Mouse (Mus musculus) thymus, postnatal 25 days (tissue): ENCODE results near the gene Uqcr10.
"Not testable (repeated sequence)": the region's sequence is repeated elsewhere in the genome, so short reads cannot be mapped to it uniquely, and the experiment has no call there.

Source experiments
- DNase-seq: peaks from one replicate; pipeline ENCODE4 v3.0.0; 2022

Gene Uqcr10

DNA sequence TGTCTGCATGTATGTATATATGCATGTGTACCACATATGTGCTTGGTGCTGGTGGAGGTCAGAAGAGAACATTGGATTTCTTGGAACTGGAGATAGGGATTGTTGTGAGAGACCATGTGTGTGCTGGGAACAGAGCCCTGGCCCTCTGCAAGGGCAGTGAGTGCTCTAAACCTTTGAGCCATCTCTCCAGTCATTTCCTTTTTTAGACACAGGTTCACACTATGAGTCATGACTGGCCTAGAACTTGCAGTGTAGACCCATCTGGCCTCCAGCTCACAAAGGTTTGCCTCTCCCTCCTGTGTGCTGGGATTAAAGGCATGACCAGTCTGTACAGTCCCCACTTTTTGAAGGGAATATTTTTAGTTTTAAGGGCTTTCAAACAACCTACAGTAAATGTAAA is 8.7 kb upstream of the Uqcr10 start:
- DNase-seq: no peak

DNA sequence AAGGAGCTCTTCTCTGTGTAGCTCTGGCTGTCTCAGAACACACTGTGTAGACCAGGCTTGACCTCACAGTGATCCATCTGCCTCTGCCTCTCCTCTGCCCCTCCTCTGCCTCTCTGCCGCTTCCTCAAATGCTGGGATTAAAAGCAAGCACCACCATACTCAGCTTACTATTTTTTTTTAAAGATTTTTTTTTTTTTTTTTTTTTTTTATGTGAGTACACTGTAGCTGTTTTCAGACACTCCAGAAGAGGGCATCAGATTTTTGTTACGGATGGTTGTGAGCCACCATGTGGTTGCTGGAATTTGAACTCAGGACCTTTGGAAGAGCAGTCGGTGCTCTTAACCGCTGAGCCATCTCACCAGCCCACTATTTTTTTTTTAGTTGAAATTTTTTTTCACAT is 6.0 kb upstream of the Uqcr10 start:
- DNase-seq: not testable (repeated sequence)

DNA sequence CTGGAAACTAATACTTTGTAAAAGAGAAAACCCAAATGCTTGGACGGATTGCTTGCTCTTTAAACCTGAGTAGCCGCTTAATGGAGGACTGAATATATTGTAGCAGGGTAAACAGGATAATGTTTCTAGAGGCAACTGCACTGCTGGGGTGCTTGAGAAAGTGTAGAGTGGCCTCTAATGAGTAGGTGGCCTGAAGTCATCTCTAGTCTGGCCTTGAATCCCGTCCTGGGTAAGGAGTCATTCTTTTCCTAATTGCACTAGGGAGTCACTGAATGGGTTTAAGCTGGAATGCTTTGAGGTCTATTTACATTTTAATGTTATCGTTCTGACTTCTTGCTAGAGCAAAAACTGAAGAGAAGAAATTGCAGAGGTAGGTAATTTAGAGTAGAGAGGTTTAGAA is 1.0 kb upstream of the Uqcr10 start:
- no peak for DNase-seq

DNA sequence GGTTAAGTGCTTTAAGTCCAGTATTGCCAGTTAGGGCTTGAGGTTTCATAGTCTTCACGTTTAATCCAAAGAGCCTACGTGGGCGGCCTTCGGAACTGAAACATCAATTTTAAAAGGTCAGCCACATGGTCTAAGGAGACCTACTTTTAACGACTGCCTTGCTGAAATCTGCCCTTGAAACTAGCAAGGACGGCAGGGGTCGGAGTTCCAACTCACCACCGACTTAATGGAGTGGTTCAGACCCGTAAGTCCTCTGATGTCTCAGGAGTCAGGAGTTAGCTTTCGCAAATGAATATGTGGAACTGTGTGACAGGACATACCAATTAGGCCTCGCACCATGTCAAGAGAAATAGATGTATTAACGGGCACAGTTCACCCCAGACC is 462 bp downstream of the Uqcr10 start:
- DNase-seq: no peak

DNA sequence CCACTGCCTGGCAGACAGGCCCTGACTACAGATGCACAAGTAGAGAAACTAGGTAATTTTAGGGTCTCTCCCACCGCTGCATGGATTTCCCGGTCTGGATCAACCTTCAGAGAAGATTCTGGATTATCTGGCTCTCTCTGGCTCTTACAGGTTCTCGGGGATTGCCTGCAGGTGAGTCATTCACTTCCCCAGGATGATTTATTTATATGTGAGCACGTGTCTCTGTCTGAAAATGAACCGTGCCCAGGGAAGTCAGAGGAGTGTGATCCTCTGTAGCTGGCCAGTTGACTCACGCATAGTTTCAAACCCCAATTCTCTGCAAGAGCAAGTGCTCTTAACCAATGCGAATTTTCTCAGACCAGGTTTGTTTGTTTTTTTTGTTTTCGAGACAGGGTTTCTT is 3.4 kb downstream of the Uqcr10 start:
- DNase-seq: no peak

DNA sequence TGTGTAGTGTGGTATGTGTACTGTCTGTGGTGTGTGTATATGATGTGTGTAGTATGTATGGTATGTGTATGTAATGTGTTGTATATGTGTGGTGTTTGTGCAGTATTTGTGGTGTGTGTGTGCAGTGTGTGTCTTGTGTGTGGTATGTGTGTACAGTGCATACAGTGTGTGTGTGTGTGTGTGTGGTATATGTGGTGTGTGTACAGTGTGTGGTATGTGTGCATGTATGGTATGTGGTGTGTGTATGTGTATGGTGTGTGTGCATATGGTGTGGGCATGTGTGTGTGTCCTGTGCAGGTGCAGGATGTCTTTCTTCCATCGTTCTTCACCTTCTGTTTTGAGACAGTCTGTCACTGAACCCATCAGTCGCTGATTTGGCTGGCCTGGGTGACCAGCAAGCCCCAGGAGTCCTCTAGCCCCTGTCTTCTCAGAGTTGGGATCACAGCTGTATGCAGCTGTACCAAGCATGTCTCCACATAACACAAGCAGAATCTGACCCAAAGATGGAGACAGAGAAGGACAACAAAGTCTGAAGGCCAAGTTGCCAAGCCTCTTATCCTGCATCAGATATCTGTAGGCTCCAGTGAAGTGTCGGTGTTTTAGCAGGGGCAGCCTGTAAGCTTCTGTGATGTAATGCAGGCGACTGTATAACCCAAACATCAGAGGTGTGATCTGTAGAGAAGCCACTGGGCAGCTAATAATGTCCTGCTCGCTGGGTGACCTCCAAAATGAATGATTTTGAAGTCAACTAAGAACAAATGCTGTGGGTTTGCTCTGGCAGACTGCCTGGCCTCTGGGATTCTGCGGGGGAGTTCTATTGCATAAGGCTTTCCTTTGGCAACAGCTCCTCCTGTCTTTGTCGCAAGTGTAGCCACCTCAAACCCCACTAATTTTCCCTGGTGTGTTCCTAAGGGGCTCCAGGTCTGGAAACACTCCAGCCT is 6.8 kb downstream of the Uqcr10 start:
- DNase-seq: no peak

DNA sequence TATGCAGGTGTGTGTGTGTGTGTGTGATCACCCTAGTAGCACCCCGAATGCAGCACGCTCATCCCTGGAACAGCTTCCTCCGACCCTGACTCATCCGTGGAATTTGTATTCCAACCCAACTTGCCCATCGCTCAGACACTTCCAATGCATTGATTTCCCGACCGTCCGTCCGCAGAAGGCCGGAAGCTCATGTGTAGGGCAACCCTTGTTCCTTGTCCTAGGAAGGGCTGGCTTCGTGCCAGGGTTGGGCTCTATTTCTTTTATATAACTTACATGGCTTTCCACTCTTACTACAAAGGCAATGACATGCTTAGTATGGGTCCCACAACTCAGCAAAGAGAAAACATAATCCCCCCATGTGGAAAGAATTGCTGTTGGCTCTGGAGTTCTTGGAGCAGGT is 12.0 kb downstream of the Uqcr10 start:
- DNase-seq: no peak

DNA sequence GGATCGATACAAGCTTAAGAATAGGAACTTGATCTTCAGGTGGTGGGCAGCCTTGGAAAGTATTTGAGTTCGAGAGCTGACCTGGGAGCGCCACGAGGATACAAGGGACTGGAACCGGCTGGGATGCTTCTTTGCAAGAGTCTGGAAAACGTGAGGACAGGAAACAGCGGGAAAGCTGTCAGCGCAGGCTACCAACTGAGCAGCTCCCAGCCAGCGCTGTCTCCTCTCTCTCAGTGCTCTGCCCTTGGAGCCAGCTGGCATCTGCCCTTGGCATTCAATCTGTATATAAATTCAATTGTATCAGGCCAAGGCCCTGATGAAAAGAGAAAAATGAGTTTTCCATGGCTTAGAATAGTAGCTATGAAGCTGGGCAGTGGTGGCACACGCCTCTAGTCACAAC is 12.9 kb downstream of the Uqcr10 start:
- DNase-seq: no peak

DNA sequence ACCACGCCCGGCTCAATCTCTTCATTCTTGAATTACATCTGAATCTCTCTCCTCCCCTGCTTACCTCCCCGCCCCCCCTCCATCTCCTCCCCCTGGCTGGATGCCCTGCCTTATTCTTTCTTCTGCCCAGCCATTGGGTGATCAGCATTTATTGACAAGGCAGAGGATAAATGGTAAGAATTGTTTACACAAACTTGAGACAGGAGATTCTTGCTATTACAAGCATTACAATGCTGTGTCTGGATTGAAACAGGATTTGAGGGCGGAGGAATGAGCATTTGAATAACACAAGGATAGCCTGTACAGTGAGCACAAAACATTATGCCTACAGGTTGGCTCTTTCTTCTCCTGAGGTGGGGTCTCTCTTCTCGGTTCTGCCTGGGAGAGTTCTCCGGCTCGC is 13.8 kb downstream of the Uqcr10 start:
- DNase-seq: no peak

DNA sequence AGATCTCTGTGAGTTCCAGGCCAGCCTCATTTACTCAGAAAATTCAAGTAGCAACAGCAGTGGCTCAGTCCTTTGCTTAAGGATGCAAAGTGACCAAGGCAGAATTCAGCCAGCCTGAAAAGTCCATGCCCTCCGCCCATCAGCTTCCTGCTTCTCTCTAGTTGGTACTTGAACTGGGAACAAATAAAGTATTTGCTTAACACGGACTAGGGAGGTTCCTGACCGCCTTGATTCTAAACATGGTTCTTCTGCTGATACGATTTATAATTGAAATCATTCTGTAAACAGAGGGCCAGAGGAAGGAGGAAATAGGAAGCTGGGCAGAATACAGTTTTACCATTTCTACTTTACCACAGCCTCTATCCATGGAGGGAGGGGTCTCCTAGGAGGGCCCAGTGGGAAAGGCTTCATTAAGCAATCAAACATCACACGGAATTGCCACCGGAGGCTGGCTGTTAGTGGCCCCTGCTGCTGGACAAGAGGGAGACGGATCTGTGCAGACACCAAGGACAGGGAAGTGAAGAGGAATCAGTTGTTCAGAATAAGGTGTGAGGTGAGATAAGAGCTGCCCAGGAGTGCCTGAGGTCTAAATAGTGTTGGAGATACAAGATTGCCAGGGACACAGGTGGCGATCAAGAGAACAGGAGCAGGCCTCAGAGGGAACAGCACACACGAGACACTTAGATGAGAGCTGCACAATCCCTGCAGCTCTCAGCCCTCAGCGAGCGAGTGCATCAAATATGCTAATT is 15.3 kb downstream of the Uqcr10 start:
- DNase-seq: no peak

DNA sequence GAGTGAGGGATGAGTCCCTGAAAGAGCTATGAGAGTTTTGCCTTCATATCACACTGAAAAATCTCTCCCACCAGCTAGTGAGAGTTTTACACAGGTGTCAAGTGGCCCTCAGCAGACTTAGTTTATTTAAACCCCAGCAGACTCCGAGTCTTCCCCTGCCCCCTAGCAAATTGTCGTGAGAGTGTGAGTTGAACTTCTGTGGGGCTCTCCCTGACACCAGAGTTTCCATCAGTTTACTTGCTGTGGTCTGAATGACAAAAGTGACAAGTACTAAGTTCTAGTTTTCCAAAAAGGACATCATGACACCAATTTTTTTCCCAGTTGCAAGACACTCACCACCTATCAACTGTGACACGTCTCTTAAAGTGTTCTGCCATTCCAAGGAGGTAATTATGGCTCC is 16.3 kb downstream of the Uqcr10 start:
- DNase-seq: no peak

DNA sequence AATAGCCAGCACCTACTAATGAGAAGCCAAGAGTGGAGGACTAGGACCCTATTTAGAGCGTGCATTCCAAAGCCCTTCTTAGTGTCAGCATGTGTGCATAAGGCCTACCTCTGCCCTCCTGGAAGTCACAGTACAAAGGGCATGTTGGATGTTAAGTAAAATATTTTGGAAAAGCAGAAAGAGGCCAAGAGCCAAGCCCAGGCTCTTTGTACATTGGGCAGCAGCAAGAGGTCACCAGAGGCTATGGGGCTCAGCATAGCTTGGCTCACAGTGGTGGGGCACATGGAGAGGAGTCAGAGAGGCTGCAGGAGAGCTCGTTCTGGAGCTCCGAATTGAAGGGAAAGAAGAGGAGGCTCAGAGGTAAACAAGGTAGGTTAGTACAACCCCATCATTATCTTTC is 17.1 kb downstream of the Uqcr10 start:
- DNase-seq: no peak

DNA sequence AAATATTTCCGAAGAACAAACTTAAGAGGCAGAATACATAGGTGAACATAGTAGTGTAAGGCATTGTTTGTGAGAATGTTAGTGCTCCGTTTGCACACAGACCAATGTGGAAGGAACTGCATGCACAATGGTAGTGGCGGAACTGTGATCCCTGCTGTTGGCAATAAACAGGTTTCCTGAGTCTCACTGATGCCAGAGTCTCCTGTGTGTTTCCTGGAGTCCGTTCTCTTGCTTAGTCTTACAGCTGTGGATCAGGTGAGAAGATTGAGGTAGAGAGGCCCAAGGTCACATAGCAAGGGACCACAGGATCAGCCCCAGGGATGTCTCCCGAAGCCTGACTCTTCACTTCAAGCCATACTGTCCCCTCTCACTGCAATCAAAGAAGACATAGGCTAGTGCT is 18.6 kb downstream of the Uqcr10 start:
- no peak for DNase-seq

DNA sequence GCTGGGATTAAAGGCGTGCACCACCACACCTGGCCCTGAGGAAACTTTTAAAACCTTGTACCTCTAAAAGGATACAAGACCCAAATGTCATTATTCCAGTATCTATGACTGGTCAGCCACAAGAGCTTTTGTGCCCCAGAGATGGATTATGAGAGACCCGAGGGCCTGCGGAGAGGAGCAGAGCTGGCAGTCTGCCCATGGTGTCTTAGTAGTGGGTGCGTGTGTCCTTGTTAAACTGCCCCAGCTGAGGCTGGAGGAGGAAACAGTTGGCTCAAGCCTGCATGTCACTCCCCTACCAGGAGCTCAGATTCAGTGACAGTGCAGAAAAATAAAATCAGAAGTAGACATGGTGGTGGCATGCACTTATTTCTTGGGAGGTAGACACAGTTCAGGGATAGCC is 19.1 kb downstream of the Uqcr10 start:
- DNase-seq: no peak

DNA sequence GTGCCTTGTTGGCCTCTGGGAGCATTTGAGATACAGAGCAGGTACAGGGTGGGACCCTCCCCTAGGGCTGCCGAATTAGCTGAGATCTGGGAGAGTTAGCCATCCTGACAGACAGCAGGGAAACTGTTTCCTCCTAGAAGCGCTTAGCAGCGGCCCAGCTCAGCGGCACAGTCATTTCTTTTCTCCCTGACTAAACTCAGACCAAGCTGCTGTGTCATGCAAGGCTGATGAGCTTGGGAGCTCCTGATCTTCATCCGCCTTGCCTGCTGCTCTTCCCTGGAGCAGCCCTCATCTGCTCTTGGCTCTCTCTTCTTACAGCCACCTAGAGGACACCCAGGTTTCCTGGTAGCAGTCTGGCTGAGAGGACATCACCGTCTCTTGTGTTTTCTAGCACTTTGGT is 20.0 kb downstream of the Uqcr10 start:
- DNase-seq: no peak

DNA sequence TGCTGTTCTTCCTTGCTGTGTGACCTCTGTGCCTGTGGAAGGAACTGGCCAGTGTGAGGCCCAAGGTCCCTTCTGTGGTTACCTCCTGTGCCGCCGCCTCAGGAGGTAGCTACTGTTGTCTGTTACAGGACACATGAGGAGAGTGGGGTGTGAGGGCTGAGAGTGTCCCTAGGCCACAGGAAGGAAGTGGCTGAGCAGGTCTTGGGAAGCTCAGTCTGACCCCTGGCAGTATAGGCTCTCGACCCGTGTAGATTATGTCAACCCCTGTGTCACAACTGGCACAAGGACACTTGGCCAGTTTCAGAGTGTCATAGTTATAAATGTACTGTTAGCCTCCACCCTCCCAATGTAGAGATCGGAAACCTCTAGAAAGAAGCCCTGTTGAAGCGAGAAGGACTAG is 20.6 kb downstream of the Uqcr10 start:
- no peak for DNase-seq

DNA sequence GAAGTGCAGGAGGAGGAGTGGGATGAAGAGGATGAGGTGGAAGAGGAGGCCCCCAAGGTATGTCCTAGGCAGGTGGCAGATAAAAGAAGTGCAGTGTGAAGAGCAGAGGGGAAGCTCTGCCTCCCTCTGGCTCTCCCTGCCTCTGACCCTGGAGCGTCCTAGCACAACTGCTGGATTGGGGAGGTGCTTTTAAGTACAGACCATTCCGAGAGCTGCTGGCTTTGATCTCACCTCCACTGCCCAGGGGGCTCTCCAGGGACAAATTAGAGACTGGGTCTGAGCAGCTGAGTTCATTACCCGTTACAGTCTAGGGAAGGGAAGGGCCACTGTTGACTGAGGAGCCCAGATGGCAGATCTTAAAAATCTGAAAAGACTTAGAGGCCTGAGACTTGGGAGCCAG is 24.0 kb downstream of the Uqcr10 start:
- DNase-seq: no peak

DNA sequence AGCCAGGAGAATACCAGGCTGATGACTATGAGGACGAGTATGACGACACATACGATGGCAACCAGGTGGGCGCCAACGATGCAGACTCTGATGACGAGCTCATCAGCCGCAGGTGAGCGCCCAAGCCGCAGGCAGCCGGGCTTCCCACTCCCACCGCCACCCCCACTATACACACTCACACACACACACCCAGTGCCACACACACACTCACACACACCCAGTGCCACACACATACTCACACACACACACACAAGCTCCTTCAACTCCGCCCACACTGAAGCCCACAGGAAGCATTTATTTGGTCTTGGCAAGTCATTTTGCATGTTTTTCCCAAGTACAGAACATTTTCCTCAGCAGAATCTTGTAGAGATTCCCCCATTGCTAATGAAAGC is 24.7 kb downstream of the Uqcr10 start:
- DNase-seq: no peak

DNA sequence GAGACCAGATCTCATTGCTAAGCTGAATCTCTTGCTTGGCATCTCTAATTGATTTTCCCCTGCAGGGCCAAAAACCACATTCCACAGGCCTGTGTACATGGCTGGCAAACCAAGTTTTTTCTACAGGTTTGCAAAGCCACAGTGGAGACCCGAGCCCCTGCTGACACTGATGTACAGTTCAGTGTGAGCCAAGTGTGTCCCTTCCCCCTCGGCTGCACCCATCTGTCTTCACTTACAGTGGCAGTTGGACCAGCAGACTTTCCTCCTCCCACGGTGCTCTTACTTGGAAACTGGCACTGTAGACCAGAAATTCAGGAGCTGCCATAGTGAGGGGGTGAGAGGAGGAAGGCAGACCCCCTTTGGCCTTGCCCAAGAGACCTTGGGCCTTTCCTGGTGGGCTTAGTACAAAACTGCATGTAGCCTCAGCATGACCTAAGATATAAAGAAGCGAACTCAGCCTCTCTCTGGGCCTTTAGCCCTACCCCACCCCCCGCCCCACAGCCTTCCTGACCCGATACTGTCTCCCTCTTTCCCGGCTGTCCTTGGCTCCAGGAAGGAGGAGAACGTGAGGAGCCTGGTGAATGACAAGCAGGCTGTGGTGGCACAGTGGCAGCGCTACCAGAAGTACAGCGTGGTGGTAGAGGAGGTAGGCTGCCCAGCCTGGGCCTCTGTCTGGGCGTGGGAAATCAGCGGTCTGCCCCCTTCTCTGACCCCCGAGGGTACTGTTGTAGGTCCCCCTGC is 25.3 kb downstream of the Uqcr10 start:
- DNase-seq: no peak

DNA sequence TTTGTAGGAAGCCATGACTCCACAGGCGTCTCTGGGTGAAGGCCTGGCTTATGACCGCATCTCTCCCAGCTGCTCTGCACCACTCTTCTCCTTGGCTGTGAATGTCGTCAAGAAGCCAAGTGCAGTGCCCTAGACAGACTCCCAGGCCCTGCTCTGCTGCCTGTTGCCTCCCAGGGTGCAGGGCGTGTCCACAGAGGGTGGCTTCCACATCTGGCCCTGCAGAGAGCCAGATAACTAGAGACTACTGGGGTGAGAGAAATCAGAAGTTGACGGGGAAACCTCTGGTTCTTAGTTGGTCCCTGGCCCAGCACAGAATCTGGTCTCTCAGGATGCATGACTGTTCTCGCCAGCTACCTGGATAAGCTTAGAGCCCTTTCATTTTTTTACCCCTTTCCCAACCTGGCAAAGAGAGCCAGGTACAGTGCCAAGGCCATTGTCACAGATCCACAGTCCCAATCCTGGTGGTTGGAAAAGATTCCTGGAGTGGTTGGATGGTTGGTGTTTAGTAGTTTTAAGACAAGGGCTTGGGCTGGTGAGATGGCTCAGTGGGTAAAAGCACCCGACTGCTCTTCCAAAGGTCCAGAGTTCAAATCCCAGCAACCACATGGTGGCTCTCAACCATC is 26.8 kb downstream of the Uqcr10 start:
- DNase-seq: no peak

DNA sequence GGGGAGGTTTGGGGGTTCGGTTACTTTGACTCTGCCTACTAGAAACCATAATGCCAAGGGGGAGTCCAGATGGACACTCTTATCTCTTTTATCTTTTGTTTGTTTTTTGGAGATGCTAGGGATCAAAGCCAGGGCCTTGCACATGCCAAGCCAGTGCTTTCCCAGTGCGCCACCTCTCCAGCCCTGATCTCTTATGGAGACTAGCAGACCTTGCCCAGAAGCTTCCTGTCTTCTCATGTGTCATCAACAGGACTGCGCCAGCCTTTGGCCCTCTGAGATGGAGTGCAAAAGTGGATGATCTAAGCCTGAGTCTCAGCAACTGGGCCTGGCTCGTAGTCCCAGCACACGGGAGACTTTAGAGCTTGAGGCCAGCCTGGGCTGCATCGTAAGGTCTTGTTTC is 28.4 kb downstream of the Uqcr10 start:
- no peak for DNase-seq

DNA sequence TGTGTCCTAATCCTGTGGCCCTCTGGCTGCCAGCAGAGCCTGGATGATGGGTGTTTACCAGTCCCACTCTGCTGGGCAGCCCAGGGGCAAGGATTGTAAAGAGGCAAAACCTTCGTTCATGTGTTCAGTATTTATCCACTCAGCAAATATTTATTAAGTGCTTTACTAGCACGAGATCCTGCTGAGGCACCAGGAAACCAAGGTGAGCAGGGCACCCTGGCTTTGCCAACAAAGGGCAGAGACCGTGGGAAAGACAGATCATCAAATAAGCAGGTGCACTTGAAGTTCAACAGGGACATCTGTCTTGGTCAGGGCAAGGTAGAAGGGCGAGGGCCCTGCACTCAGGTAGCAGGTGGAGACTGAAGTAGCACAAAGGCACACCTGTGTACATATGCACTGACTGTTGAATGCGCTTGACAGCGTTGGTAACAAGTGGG is 29.0 kb downstream of the Uqcr10 start:
- no peak for DNase-seq

DNA sequence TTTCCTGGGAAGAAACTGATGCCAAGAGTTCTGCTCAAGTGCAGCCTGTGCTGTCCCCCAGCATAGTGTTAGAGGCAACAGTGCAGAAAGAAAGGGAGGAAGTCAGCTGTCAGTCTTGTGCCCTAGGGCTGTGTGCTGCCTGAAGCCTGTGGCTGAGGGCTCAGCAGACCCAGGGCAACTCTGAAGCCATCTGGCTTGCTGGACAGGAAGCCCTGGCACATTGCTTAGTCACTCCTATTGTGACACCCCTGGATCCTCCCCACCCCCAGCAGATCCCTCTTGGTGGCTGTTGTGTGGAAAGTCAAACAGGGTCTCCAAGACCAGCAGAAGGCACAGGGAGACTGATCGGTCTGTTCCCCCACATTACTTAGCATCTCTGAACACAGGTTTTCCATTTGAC is 29.5 kb downstream of the Uqcr10 start:
- DNase-seq: no peak
